Mouse (Mus musculus) hindbrain, embryonic 14.5 days (tissue): ENCODE measurements around the gene Ak6. TPM values are rescaled to one million over a fixed set of nuclear protein-coding genes. Genes with fewer than 3 reads are reported as not detected.

Experiments
- ATAC-seq: fragments of 200-750 bp; cut with Nextera tagmentation; 2 replicates; pipeline ENCODE4 v1.8.0; 2017; ENCODE audit warnings: moderate number of reproducible peaks, mild to moderate bottlenecking, moderate TSS enrichment, moderate library complexity; ENCODE audit not compliant: low FRiP score
- DNase-seq: peaks from one replicate; pipeline ENCODE4 v3.0.0-alpha.2; 2015; ENCODE audit warnings: low spot score
- H3K27ac ChIP-seq: fragments of 300-500 bp; sonication (generic); 2 replicates; pipeline ENCODE4 v1.5.1; 2014; ENCODE audit warnings: mild to moderate bottlenecking, moderate library complexity
- H3K27me3 ChIP-seq: fragments of 300-500 bp; sonication (generic); 2 replicates; pipeline ENCODE4 v1.6.1; 2014; ENCODE audit warnings: mild to moderate bottlenecking, low read length, mixed read lengths; ENCODE audit not compliant: control insufficient read depth, insufficient read depth
- H3K36me3 ChIP-seq: fragments of 300-500 bp; sonication (generic); replicated peaks from 2 replicates; pipeline ENCODE4 v1.6.1; 2014; ENCODE audit not compliant: control insufficient read depth, insufficient read depth
- H3K4me1 ChIP-seq: fragments of 300-500 bp; sonication (generic); replicated peaks from 2 replicates; pipeline ENCODE4 v1.6.1; 2014; ENCODE audit warnings: antibody characterized with exemption, low read length, mixed read lengths; ENCODE audit not compliant: control insufficient read depth, insufficient read depth
- H3K4me2 ChIP-seq: fragments of 300-500 bp; sonication (generic); replicated peaks from 2 replicates; pipeline ENCODE4 v1.6.1; 2014; ENCODE audit warnings: mild to moderate bottlenecking, moderate library complexity
- H3K4me3 ChIP-seq: fragments of 300-500 bp; sonication (generic); replicated peaks from 2 replicates; pipeline ENCODE4 v1.5.1; 2014; ENCODE audit warnings: mild to moderate bottlenecking, low read length
- H3K9ac ChIP-seq: fragments of 300-500 bp; sonication (generic); 2 replicates; pipeline ENCODE4 v1.6.1; 2014
- H3K9me3 ChIP-seq: fragments of 300-500 bp; sonication (generic); 2 replicates; pipeline ENCODE4 v1.6.1; 2016; ENCODE audit warnings: low read length; ENCODE audit not compliant: control insufficient read depth
- WGBS: fragments of 180-500 bp; shearing (Covaris S2); extraction: QIAGEN DNeasy Blood & Tissue Kit; methylation state at CpG from one replicate; pipeline ENCODE4 v1.1.7; 2014; 5-methylcytosine and 5-hydroxymethylcytosine counted together
- polyA plus RNA-seq: library from polyadenylated mRNA; unstranded; fragments of >200 nt; fragmentation: Nextera tagmentation; extraction: Ambion mirVana; gene quantifications from 2 replicates; pipeline ENCODE4 v1.2.1, GENCODE M21; 2014

Ak6 gene
- polyA plus RNA-seq, 1 experiment from 2014 or later = 314 TPM

GRCm38 (mm10) chr13:100612903-100613302, 37.9 kb upstream of the Ak6 start:
- Histone ChIP-seq H3K4me2 (no peak overlapping the region), H3K27ac (no peak overlapping the region), H3K27me3 (peaks cover 7% of the 10 kb centered on the region), H3K9ac (no peak overlapping the region), H3K9me3 (0 out of 2 replicates have a peak, but pooled peaks cover 4% of the 10 kb centered on the region), H3K4me1 (no peaks in the 10 kb centered on the region; the same call in 1 of the 2 replicates), H3K4me3 (no peak overlapping the region), H3K36me3 (peaks cover 14% of the 10 kb centered on the region)
- ATAC-seq = no peak
- no peak for DNase-seq
- WGBS = 60% methylated on average over 2 of the region's 2 CpGs

DNA sequence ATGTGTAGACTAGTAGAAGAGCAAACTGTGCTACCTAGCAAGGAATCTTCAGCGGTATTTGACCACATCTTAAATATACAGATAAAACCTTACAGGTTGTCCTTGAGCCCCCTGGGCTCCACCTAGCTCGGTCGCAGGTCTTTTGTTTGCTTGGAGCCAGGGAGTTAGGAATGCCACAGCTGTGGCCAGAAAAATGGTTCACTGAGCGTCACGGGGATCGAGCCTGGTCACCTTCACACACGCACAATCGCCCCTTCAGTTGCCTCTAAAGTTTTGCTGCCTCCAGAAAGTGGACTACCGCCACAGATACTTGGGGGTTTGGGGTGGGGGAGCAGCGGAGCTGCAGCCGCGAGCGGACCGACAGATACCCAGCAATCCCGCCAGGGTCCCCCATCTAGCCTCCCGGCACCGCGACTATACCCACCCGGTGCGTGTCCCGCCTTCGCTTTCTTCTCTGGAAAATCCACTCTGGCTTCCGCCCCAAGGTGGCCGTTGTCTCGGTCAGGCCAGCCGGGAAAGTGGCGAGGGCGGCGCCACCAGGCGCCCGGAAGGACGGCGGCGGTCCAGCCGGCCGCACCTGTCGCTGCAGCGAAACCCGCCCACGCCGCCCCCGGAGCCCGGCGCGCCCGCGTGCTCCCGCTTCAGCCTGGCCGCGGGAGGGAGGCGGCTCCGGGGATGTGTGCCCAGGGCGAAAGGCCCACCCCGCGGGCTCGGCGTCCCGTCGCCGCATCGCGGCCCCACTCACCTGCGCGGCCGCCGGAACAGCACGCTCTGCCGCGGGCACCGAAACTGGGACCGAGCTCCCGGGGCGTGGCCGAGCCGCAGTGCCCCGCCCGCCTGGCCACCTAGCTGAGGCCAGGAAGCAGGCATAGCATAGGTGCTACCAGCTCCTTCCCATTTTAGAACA, 34.3 kb upstream of the Ak6 start, which contains the start of gene Marveld2:
TSS of gene Marveld2 (minus strand) at position 791 of the 907 bp plus-strand sequence.
- DNase-seq (peak; percentile 26), ATAC-seq (peak; percentile 62)
- peaks cover 40% of the 10 kb centered on the region for H3K36me3 ChIP-seq
- H3K27ac ChIP-seq = no peak within 1 kb of the TSS
- H3K9me3 ChIP-seq = 0 out of 2 replicates have a peak, but pooled peaks cover 4% of the 10 kb centered on the region
- H3K4me2 ChIP-seq = peak within 1 kb of the TSS; percentile 79
- no peaks in the 10 kb centered on the region; the same call in 1 of the 2 replicates for H3K4me1 ChIP-seq
- peak within 1 kb of the TSS; percentile 52 for H3K4me3 ChIP-seq
- peaks cover 12% of the 10 kb centered on the region for H3K27me3 ChIP-seq
- peak within 1 kb of the TSS; percentile 65 for H3K9ac ChIP-seq
- WGBS = 3% methylated on average over 65 of the region's 77 CpGs

DNA sequence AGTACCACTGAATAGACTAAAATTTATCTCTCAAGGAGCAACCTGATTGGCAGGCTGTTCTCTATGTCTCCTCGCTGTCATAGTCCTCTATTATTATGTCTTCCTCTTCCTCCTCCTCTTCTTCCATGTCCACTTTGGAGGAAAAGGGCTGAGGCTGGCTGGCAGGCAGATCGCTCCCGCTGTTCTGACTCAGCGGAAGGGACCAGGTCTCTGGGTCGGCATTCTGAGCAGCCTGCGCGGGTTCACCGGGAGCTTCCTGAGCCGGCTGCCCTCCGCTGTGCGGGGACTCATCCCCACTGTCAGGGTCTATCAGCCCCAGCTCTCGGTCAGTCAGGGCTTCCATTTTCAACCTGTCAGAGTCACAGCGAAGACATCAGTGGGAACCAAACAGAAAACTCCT, 33.2 kb upstream of the Ak6 start:
- Histone ChIP-seq H3K36me3 (peaks cover 45% of the 10 kb centered on the region), H3K27me3 (peaks cover 12% of the 10 kb centered on the region), H3K4me3 (no peak overlapping the region), H3K9me3 (0 out of 2 replicates have a peak, but pooled peaks cover 4% of the 10 kb centered on the region), H3K4me1 (no peaks in the 10 kb centered on the region; the same call in 1 of the 2 replicates), H3K27ac (no peak overlapping the region), H3K9ac (no peak overlapping the region), H3K4me2 (no peak overlapping the region)
- DNase-seq = no peak
- 81% methylated on average over 13 of the region's 13 CpGs for WGBS
- no peak for ATAC-seq

- WGBS = 88% methylated on average over 4 of the region's 4 CpGs
- Histone ChIP-seq H3K4me3 (no peak overlapping the region), H3K9ac (no peak overlapping the region), H3K9me3 (no peaks in the 10 kb centered on the region), H3K4me2 (no peak overlapping the region), H3K36me3 (peaks cover 84% of the 10 kb centered on the region), H3K27ac (no peak overlapping the region), H3K4me1 (no peaks in the 10 kb centered on the region), H3K27me3 (peaks cover 11% of the 10 kb centered on the region)
- no peak for DNase-seq
- ATAC-seq = no peak
Observed at GRCm38 (mm10) chr13:100622241-100622640, 28.5 kb upstream of the Ak6 start.

DNA sequence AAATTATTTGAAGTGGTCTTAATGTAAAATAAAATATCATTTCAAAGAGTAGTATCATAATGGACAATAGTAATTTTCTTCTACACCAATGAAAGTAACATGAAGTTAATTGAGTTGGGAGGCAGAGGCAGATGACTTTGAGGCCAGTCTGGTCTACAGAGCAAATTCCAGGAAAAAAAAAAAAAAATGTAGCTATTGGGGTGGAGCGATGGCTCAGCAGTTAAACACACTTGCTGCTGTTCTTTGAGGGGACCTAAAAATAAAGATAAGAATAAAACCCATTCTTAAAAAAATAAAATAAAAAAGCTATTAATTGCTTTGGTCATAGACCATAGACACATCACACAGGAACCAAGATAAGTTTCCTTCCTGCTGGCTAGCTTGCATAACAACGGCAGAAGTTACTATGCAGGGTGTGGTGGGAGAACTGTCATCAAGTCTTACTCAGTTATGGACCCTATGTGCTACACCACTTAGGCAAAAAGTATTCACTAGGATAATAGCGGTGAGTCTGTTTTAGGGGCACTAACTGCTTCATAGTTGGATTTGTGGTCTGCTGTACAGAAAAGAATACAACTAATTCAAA, 16.6 kb upstream of the Ak6 start:
- WGBS = 89% methylated on average over 3 of the region's 3 CpGs
- Histone ChIP-seq H3K4me1 (no peaks in the 10 kb centered on the region), H3K9ac (no peak overlapping the region), H3K9me3 (no peaks in the 10 kb centered on the region), H3K27ac (no peak overlapping the region), H3K36me3 (peaks cover 89% of the 10 kb centered on the region), H3K4me2 (no peak overlapping the region), H3K27me3 (no peaks in the 10 kb centered on the region), H3K4me3 (no peak overlapping the region)
- ATAC-seq (no peak), DNase-seq (no peak)

- Histone ChIP-seq H3K27ac (no peak overlapping the region), H3K9me3 (no peaks in the 10 kb centered on the region)
Observed at GRCm38 (mm10) chr13:100642471-100643209, 8.1 kb upstream of the Ak6 start.

DNA sequence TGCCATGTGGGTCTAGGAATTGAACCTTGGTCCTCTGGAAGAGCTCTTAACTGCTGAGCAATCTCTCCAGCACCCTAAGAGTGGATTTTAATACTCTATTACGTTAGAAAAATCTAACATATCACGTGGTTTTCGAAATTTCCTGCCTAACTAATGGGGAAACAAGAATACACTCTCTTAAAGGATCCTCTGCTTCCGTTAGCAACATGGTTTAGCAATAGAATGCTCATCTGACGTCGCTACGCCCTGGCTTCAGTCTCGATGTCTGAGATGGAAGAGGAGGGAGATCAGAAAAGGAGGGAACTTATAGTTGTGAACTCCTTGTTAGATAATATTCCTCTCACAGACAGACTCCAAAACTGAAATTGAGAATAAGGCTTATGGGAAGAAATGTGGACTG, 2.6 kb upstream of the Ak6 start:
- 95% methylated on average over 8 of the region's 8 CpGs for WGBS
- peaks cover 10% of the 10 kb centered on the region for H3K4me1 ChIP-seq
- H3K27ac ChIP-seq = no peak overlapping the region
- DNase-seq = no peak
- ATAC-seq = no peak
- H3K4me3 ChIP-seq = no peak overlapping the region
- H3K36me3 ChIP-seq = peaks cover 51% of the 10 kb centered on the region
- H3K9me3 ChIP-seq = no peaks in the 10 kb centered on the region
- no peak overlapping the region for H3K4me2 ChIP-seq
- no peaks in the 10 kb centered on the region for H3K27me3 ChIP-seq
- no peak overlapping the region for H3K9ac ChIP-seq

More at GRCm38 (mm10) chr13:100642471-100643209, 8.1 kb upstream of the Ak6 start:
- Histone ChIP-seq H3K4me1 (no peaks in the 10 kb centered on the region), H3K4me3 (no peak overlapping the region), H3K27me3 (no peaks in the 10 kb centered on the region), H3K9ac (no peak overlapping the region), H3K36me3 (peaks cover 97% of the 10 kb centered on the region), H3K4me2 (no peak overlapping the region)
- WGBS = 93% methylated on average over 4 of the region's 4 CpGs
- no peak for ATAC-seq
- no peak for DNase-seq

GRCm38 (mm10) chr13:100651439-100652186, 834 bp downstream of the Ak6 start, which contains the start of gene Taf9:
Gene Taf9 (plus strand): TSS chr13:100651579.
- peak; percentile 75; the same call in 1 of the 2 replicates for ATAC-seq
- no peak for DNase-seq
- under 1% methylated on average over 61 of the region's 63 CpGs for WGBS
- H3K27me3 ChIP-seq = no peaks in the 10 kb centered on the region
- peak within 1 kb of the TSS; percentile 96 for H3K4me3 ChIP-seq
- H3K9me3 ChIP-seq = no peaks in the 10 kb centered on the region
- peak within 1 kb of the TSS; percentile 97 for H3K27ac ChIP-seq
- H3K36me3 ChIP-seq = peaks cover 30% of the 10 kb centered on the region
- peaks cover 10% of the 10 kb centered on the region for H3K4me1 ChIP-seq
- peak within 1 kb of the TSS; percentile 78 for H3K9ac ChIP-seq
- H3K4me2 ChIP-seq = peak within 1 kb of the TSS; percentile 95
